Comparison of ENCODE assay signal across 10 mouse cellular contexts in the genomic region with DNA sequence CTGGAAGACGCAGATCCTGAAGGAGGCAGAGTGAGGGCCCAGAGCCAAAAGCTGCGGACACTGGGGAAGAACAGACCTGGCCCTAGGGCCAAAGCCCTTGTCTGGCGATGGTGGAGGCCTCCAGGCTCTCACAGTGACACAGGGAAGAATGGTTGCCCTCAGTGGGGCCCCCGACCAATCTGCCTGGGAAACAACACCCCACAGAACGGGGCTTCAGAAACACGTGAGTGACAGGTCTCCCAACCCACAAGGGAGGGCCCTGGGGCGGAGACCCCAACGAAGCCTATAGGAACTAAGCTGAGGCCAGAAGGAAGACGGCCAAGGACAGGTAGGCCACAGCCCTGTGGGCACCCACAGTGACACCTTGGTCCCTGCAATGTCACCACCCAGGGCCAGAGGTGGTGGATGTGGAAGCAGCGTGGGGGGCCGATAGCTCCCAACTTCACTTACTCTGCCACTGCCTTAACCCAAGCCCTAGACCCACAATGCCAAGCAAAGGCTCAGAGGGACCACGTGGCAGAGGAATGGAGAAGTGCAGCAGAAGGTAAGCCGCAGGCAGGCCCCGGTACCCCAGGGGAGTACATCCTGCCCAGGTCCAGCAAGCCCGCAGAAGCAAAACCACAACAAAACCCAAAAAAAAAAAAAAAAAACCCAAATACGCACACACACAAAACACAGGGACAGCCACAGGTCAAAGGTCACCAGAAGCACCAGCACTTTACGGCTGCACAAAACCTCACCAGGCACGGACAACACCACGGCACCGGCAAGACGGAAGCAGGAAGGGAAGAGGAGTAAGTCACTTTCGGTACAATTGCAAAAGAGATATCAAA. TPM values are rescaled to one million over a fixed set of nuclear protein-coding genes. Genes with fewer than 3 reads are reported as not detected.
DNase-seq lines count a peak whose midpoint lies in the region; ATAC-seq lines count a peak whose summit lies in the region.
"Had no signal": no experiment of that assay in that cellular context is flagged by ENCODE, and none has a peak within 500 bp of the region (broad histone marks: within the 10 kb centered on the region; RNA-seq: fewer than 3 reads in every experiment).

No protein-coding gene starts in this region.

- WGBS in kidney, embryonic 16.5 days: 83% methylated on average over 22 of the region's 22 CpGs

- no peak overlapping the region for H3K4me3 ChIP-seq in kidney, embryonic 16.5 days (ENCODE audit: low read length)

- H3K27me3 ChIP-seq in kidney, embryonic 16.5 days (ENCODE audit: insufficient read depth, low read length): no peaks in the 10 kb centered on the region

- no peak overlapping the region for H3K27ac ChIP-seq in kidney, embryonic 16.5 days (ENCODE audit: low read length)

- no peaks in the 10 kb centered on the region for H3K9me3 ChIP-seq in kidney, embryonic 16.5 days (ENCODE audit: low read length)

- ATAC-seq in kidney, embryonic 16.5 days (ENCODE audit: low FRiP score, low TSS enrichment): no peak
- ATAC-seq in hematopoietic stem cell, adult 5-6 weeks (replicated peaks in 1 of 2; ENCODE audit: insufficient read depth in 1 of 2, low FRiP score in 2 of 2, low TSS enrichment in 1 of 2, low read depth in 1 of 2, poor library complexity in 2 of 2, severe bottlenecking in 2 of 2): peak; percentile 53 to 60

- peak; percentile 59 for DNase-seq in kidney, adult 9 months
- peak; percentile 56 to 60 for DNase-seq in CD8-positive naive resting alpha-beta T cell, adult 2 months (ENCODE audit: low read depth in 2 of 2, low spot score in 2 of 2)
- peak; percentile 79 to 83 for DNase-seq in spleen, postnatal 36 days (ENCODE audit: low spot score in 2 of 2)
- DNase-seq in ovary, postnatal 36 days (ENCODE audit: low spot score): no peak
- no peak for DNase-seq in right cerebral cortex, postnatal 36 days (ENCODE audit: low spot score in 2 of 2)
- no peak for DNase-seq in frontal cortex, postnatal 36 days (ENCODE audit: low spot score in 2 of 2)
- DNase-seq: right cerebral cortex, adult 18-20 months had no signal

- H3K4me1 ChIP-seq in kidney, embryonic 16.5 days (ENCODE audit: insufficient read depth, low read length): peaks cover 48% of the 10 kb centered on the region

- peaks cover 22% of the 10 kb centered on the region for H3K36me3 ChIP-seq in kidney, embryonic 16.5 days (ENCODE audit: insufficient read depth, low read length)

- H3K4me2 ChIP-seq in kidney, embryonic 16.5 days (replicated peaks; ENCODE audit: low read depth, low read length): no peak overlapping the region
- H3K4me2 ChIP-seq: midbrain, embryonic 11.5 days had no signal

- no peak overlapping the region for H3K9ac ChIP-seq in kidney, embryonic 16.5 days (replicated peaks; ENCODE audit: low read length)

RNA-seq across cellular contexts. Expression of a gene that starts 2.6 kb away (rescaled TPM):
- polyA plus RNA-seq in kidney, embryonic 16.5 days (2015; fragmentation: Nextera tagmentation; extraction: Ambion mirVana): 38.9 and 39.3 TPM in 2 replicates
- total RNA-seq in hematopoietic stem cell, adult 5-6 weeks (2017): 52.4 and 56.7 TPM in 2 replicates

RNA-seq across cellular contexts. Expression of a gene that starts 5.7 kb away (rescaled TPM):
- polyA plus RNA-seq in kidney, embryonic 16.5 days (2015; fragmentation: Nextera tagmentation; extraction: Ambion mirVana): 24.3 and 25.4 TPM in 2 replicates
- total RNA-seq in hematopoietic stem cell, adult 5-6 weeks (2017): 18.1 and 33.2 TPM in 2 replicates

RNA-seq across cellular contexts. Expression of a gene that starts 9.9 kb away (rescaled TPM):
- 164 and 174 TPM in 2 replicates for polyA plus RNA-seq in kidney, embryonic 16.5 days (2015; fragmentation: Nextera tagmentation; extraction: Ambion mirVana)
- total RNA-seq in hematopoietic stem cell, adult 5-6 weeks (2017): 38.6 and 41.7 TPM in 2 replicates

RNA-seq across cellular contexts. Expression of a gene that starts 15.9 kb away (rescaled TPM):
- 26.8 and 27.3 TPM in 2 replicates for polyA plus RNA-seq in kidney, embryonic 16.5 days (2015; fragmentation: Nextera tagmentation; extraction: Ambion mirVana)
- 0.88 and 2.1 TPM in 2 replicates for total RNA-seq in hematopoietic stem cell, adult 5-6 weeks (2017)

RNA-seq across cellular contexts. Expression of a gene that starts 19.4 kb away (rescaled TPM):
- polyA plus RNA-seq in kidney, embryonic 16.5 days (2015; fragmentation: Nextera tagmentation; extraction: Ambion mirVana): 27.7 and 33.8 TPM in 2 replicates
- not detected in 2 replicates for total RNA-seq in hematopoietic stem cell, adult 5-6 weeks (2017)

Comparison
In these comparisons a context has a peak if more than half of its experiments do, and no peak if none do; other contexts are left out.
1. DNase-seq: peak in kidney, adult 9 months (single experiment), CD8-positive naive resting alpha-beta T cell, adult 2 months (2 of 2) and spleen, postnatal 36 days (2 of 2); none in ovary, postnatal 36 days (single experiment), right cerebral cortex, postnatal 36 days (0 of 2) and frontal cortex, postnatal 36 days (0 of 2).